Mouse (Mus musculus) layer of hippocampus, adult 8-10 months (tissue): Measurements from ENCODE around the gene Tstd1. TPM values are rescaled to one million over a fixed set of nuclear protein-coding genes. Genes with fewer than 3 reads are reported as not detected.
A peak's percentile ranks its signal among the peaks of the same experiment; 100 is the strongest.

Experiments
- DNase-seq, 2 experiments: peaks; one replicate each; pipeline ENCODE4 v3.0.0; 2022; ENCODE audit warnings: low spot score in 2 of 2
- total RNA-seq, 4 experiments: library from RNA; stranded (reverse); gene quantifications; 2 replicates each; pipeline ENCODE4 v1.2.4; 2022

The Tstd1 gene
- total RNA-seq, 4 experiments from 2014 or later = 3.0 to 10.0 (median 4.6) TPM

- DNase-seq = no peak
These were observed 5.1 kb upstream of the Tstd1 start for GRCm38 (mm10) chr1:171413608-171414007.

DNA sequence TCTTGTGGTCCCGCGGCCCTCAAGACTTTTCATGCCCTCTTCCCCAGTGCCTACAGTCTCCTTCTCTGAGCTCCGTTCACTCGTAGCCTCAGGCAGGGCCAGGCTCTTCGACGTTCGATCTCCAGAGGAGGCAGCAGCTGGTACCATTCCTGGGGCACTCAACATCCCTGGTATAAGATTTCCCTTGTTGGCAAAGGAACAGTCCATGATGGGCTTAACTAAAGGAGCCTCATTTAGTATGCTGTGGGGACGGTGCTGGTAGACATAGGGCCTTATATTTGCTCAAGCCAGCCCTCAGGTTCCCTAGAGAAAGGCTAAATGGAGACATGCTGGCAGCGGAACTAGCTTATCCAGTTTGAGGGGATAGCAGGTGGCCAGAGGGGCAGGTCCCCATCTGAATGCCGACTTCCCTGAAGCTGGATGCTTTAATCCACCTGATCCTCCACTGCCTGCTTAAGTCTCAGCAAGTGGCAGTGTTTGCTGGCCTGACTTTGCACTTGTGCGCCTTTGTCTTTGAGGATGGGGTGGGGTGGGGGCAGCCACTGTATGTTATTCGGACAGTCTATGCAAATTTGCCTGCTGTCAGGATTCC lies 715 bp downstream of the Tstd1 start:
- no peak for DNase-seq

DNA sequence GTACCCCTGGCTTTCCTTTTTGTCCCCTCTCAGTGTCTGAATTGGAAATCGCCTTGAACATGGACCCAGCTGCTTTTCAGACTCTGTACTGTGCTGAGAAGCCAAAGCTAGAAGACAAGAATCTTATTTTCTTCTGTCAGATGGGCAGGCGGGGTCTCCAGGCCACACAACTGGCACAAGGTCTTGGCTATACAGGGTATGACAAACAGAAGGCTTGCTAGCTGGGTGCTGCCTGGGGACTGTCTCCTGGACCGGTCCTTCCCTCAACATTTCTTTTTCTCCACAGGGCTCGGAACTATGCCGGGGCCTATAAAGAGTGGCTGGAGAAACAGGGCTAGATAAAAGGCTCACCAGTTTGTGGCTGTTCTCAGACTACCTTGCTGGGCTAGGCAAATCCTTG lies 1.2 kb downstream of the Tstd1 start:
- no peak for DNase-seq

GRCm38 (mm10) chr1:171422504-171423095 lies 3.9 kb downstream of the Tstd1 start:
- no peak for DNase-seq

GRCm38 (mm10) chr1:171424638-171425037 lies 6.0 kb downstream of the Tstd1 start:
- DNase-seq = no peak

DNA sequence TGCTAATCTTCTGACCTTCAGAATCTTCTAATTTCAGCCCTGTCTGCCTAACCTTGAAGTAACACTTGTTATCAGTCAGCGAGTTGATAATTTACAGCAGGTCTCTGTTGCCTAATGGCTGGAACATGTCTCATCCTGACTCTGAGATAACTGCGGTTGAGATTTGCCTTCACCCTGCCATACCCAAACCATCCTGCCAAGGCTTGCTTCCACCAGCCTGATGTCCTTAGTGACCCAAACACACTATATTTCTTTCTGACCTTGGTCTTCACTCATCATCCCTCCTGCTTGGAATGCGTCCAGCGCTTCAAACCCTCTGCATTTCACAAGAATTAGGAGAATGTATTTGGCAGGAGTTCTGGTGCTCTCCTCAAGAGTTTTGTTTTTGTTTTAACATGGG lies 6.5 kb downstream of the Tstd1 start:
- no peak for DNase-seq

DNA sequence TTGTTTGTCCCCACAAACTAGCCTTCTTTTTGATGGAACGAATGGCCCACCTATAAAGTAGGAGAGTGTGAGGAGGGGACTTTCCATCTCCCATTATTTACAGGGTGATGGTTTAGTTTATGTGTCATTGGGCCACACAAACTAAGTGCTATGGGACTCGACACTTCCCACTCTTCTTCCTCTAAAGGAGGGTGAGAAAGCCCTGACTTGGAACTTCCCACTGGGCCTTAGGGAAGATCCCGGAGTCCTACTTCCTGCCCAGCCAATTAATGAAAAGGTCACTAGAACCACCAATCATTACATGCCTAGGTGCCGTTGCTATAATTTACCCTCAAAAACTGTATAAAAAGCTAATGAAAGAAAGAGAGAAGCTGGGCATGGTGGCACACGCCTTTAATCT lies 13.5 kb downstream of the Tstd1 start:
- no peak for DNase-seq

DNA sequence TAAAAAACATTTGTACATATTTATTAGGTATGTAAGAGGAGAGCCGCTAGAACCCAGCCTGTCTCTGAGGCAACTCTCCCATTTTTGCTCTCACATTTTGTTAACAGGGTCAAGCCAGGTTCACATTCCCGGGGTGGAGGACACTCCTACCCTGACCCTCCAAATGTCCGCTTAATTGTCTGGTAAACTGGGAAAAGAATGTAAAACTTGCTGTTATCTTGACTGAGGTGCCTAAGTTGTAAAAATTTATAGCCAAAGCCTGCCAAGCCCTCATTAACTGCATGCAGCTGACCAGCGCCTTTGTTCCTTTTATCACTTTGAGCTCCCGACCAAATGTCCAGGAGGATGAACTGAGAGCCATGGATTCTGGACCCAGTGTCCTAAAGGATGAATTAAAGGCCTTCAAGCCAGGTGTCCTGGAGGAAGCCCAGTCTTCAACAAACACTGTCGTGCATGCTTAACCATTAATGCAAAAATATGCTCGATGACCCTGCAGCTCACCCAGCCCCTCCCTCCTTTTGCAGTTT lies 16.7 kb downstream of the Tstd1 start:
- DNase-seq = no peak

DNA sequence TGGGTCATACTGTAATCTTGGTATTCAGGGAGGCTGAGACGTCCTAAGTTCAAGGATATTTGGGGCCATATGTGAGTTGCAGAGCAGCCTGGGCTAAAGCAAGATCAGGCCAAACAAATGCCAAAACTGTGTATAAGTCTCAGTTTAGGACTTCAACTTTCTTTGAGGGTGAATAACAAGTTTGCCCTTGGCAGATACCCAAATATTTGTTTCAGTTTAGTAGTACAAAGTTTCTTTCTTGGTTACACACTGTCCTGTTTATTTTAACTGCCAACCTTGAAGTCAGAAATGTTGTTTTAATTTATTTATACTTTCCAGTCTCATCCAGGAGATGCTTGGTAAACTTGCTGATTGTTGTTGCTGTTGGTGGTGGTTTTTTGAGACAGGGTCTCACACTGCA lies 17.3 kb downstream of the Tstd1 start:
- no peak for DNase-seq

GRCm38 (mm10) chr1:171437264-171438013 lies 18.8 kb downstream of the Tstd1 start, which contains the start of gene F11r:
Gene F11r, plus strand, starts transcription at chr1:171437535.
- peak in 1 of 2 experiments; percentile 18 for DNase-seq

DNA sequence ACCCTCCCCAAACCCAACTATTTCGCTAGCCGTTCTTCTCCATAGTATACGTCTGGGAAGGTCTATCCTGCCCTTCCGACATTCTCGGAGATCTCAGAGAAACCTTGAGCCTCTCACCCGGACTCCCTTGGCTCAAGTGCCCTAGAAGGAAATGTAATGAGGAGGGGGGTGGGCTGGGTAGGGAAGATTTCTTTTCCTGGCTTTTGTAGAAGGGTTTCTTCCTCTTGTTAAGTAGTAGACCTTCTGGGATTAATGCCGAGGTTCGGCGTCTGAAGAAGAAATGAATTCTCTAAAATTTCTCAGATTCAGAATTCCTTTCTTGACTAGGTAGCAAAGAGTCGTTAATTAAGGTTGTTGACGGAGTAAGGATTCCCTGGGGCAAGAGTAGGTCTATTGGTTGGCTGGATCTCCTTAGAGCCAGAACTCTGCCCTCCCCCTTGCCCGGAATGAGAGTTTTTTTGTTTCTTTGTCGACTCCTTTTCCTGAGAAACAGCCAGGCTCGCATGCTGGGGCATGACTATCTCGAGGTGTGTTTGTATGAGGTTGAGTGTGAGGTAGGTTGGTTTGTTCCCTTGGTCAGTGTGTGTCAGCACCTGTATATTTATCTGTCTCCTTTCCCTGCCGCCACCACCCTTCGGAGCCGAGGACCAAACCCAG lies 19.5 kb downstream of the Tstd1 start:
- DNase-seq = no peak

DNA sequence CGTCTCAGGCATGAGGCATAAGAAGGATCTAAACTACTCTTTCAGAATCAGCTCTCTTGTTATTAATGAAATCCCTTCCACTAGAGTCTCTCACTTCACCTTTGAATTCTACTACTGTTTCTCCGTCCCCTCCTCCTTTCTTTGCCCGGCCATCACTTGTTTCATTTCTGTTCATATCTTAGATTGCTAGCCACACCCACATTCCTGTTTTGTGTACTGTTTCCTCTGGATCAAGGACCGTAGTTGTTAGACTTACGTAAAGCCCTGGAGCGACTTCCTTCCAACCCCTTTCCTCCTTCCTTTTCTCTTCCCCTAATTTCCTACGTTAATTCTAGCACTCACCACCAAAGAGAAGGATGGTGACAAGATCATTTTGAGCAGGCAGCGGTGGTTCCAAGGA lies 20.4 kb downstream of the Tstd1 start:
- no peak for DNase-seq

DNA sequence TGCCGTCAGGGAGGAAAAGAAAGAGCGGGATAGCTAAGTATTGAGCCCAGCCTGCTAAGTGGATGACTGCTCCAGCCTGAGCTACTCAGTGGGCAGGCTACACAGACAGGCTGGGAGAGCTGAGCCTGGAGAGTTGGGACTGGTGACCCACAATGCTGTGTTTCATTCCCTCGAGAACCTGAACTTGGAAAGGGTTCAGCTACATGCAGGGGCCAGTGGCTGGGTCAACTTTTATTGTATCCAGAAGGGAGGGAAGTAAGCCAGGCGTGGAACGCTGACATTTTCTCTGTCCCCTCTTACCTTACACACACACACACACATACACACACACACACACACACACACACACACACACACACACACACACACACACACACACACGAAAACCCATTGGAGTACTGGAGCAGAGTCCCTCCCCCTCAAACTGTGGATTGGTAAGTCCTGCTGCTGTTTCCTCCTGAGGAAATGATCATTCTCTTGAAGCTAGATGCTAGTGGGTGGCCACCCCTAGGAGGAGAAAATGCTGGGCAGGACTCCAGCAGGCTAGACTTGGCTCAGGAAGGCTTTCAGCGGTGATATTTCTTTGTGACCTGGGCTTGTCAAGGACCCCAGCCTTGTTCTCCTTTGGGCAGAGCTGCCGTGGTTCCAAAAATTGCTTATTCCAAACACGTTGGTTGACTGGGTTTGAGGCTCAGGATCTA lies 21.5 kb downstream of the Tstd1 start:
- no peak for DNase-seq

GRCm38 (mm10) chr1:171441466-171442412 lies 23.1 kb downstream of the Tstd1 start:
- DNase-seq = no peak

GRCm38 (mm10) chr1:171442413-171442760 lies 23.7 kb downstream of the Tstd1 start:
- DNase-seq = no peak

DNA sequence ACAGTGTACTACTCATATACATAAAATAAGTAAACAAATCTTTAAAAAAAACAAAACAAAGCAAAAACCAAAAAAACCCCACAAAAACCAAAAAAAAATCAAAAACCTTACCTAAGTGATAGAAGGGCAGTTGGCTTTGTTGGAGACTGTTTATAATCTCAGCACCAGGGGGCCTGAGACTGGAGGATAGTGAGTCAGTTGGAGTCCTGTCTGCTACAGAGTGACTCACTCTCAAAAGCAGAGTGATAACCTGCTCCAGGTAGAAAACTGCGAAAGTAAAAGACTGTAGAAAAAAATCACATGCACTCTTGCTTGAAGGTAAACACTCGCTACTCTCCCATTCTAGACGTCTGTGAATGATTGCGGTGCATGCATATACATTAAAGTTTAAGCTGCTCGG lies 26.4 kb downstream of the Tstd1 start:
- DNase-seq = no peak

DNA sequence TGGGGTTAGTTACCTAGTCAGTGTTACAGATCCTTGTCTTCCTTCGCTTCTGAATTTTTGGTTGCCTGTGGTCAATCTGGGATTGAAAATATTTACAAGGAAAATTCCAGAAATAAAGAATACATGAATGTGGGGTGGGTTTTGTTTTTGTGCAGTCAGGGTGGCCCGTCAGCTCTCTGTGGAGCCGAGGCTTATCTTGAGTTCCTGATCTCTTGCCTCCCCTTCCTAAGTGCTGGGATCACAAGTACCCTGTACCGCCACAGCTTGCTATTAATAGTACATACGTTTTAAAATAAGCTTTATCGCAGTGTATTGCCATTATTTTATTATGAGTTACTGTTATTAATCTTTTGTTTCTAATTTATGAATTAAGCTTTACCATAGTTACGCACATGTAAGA lies 28.2 kb downstream of the Tstd1 start:
- no peak for DNase-seq

DNA sequence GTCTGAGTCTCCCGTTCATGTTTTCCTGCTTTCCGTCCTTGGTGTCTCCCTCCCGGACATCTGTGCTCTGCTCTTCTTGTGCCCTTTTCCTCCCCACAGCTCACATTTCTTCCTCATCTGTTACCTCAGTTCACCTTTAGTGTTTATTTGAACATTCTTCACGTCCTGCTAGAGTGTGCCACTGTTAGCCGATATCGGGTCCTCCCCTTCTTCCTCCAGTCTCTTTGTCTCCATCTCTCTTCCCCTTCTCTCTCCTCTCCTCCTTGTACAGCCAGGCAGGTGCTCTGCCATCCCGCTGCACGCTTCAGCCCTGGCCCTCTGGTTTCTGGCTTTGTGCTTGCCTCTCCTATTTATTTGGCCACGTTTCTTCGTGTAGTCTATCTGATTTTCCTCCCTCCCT lies 29.0 kb downstream of the Tstd1 start:
- no peak for DNase-seq

GRCm38 (mm10) chr1:171450062-171450461 lies 31.4 kb downstream of the Tstd1 start:
- no peak for DNase-seq

DNA sequence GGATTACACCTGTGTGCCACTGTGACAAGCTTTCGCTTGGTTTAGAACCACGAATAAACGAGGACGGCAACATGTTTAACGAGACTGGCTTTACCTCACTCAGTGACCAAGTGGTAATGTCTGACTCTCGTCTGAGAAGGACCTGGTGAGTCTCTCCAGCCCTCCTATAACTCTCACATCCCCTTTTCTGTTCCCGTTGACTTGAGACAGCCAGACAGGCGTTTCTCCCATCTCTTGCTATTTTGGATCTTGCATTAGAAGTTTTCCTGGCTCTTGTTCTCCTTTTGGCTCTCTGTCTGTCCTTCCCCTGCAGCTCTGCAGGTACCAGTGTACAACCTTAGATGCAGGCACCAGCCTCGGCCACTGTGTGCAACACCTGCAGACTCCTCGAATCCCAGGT lies 32.3 kb downstream of the Tstd1 start:
- DNase-seq = no peak
